Mouse (Mus musculus): ENCODE measurements around the gene Fam213b.

GRCm38 (mm10) chr4:154887593-154888250 is 11.2 kb downstream of the Fam213b start:
- TF ChIP-seq CTCF (IDR thresholded peaks at IDR 0.05; ENCODE audit: low read depth, low read length) = no peak
- no peak for TF ChIP-seq POLR2A (IDR thresholded peaks at IDR 0.05; ENCODE audit: extremely low read depth, insufficient read depth, low read length)

All from liver, adult 2 months (tissue).